Mouse (Mus musculus) forebrain, embryonic 11.5 days (tissue): ENCODE data around the gene Hoxb4. TPM values are rescaled to one million over a fixed set of nuclear protein-coding genes. Genes with fewer than 3 reads are reported as not detected.
A peak's percentile ranks its signal among the peaks of the same experiment; 100 is the strongest.

Experiments
- ATAC-seq: fragments of 200-750 bp; cut with Nextera tagmentation; replicated peaks from 2 replicates; pipeline ENCODE4 v1.8.0; 2017; ENCODE audit warnings: moderate TSS enrichment; ENCODE audit not compliant: low FRiP score
- DNase-seq: peaks from one replicate; pipeline ENCODE4 v3.0.0-alpha.2; 2017; ENCODE audit warnings: low spot score
- H3K27ac ChIP-seq: fragments of 300-500 bp; sonication (generic); 2 replicates; pipeline ENCODE4 v1.5.1; 2014; ENCODE audit warnings: low read depth, low read length
- H3K27me3 ChIP-seq: fragments of 300-500 bp; sonication (generic); 2 replicates; pipeline ENCODE4 v1.6.1; 2014; ENCODE audit warnings: mild to moderate bottlenecking, low read length, mixed read lengths; ENCODE audit not compliant: control insufficient read depth, insufficient read depth
- H3K36me3 ChIP-seq: fragments of 300-500 bp; sonication (generic); 2 replicates; pipeline ENCODE4 v1.6.1; 2014; ENCODE audit warnings: mild to moderate bottlenecking, low read length, moderate library complexity, mixed read lengths; ENCODE audit not compliant: control insufficient read depth, insufficient read depth
- H3K4me1 ChIP-seq: fragments of 300-500 bp; sonication (generic); replicated peaks from 2 replicates; pipeline ENCODE4 v1.6.1; 2014; ENCODE audit warnings: low read length, mixed read lengths; ENCODE audit not compliant: control insufficient read depth, insufficient read depth
- H3K4me2 ChIP-seq: fragments of 300-500 bp; sonication (generic); 2 replicates; pipeline ENCODE4 v1.6.1; 2014; ENCODE audit warnings: low read depth, mild to moderate bottlenecking, low read length, moderate library complexity, mixed read lengths; ENCODE audit not compliant: severe bottlenecking
- H3K4me3 ChIP-seq: fragments of 300-500 bp; sonication (generic); 2 replicates; pipeline ENCODE4 v1.5.1; 2014; ENCODE audit warnings: low read depth, low read length
- H3K9ac ChIP-seq: fragments of 300-500 bp; sonication (generic); 2 replicates; pipeline ENCODE4 v1.6.1; 2014; ENCODE audit warnings: low read length
- H3K9me3 ChIP-seq: fragments of 300-500 bp; sonication (generic); 2 replicates; pipeline ENCODE4 v1.6.1; 2016; ENCODE audit warnings: low read length, mixed read lengths; ENCODE audit not compliant: control insufficient read depth
- WGBS: fragments of 180-500 bp; shearing (Covaris S2); extraction: QIAGEN DNeasy Blood & Tissue Kit; methylation state at CpG from one replicate; pipeline ENCODE4 v1.1.7; 2014; 5-methylcytosine and 5-hydroxymethylcytosine counted together
- polyA plus RNA-seq: library from polyadenylated mRNA; unstranded; fragments of >200 nt; fragmentation: Nextera tagmentation; extraction: Ambion mirVana; gene quantifications from 2 replicates; pipeline ENCODE4 v1.2.1, GENCODE M21; 2014

Gene Hoxb4
- polyA plus RNA-seq, 1 experiment from 2014 or later: not detected

- Histone ChIP-seq H3K27ac (no peak overlapping the region), H3K27me3 (peaks cover 97% of the 10 kb centered on the region), H3K4me1 (no peaks in the 10 kb centered on the region), H3K9ac (no peak overlapping the region), H3K4me3 (no peak overlapping the region), H3K4me2 (no peak overlapping the region), H3K9me3 (no peaks in the 10 kb centered on the region), H3K36me3 (no peaks in the 10 kb centered on the region)
- WGBS: 9% methylated on average over 5 of the region's 5 CpGs
- no peak for ATAC-seq
- peak; percentile 42 for DNase-seq
These were observed 29.0 kb downstream of the Hoxb4 start for GRCm38 (mm10) chr11:96346916-96347520.

DNA sequence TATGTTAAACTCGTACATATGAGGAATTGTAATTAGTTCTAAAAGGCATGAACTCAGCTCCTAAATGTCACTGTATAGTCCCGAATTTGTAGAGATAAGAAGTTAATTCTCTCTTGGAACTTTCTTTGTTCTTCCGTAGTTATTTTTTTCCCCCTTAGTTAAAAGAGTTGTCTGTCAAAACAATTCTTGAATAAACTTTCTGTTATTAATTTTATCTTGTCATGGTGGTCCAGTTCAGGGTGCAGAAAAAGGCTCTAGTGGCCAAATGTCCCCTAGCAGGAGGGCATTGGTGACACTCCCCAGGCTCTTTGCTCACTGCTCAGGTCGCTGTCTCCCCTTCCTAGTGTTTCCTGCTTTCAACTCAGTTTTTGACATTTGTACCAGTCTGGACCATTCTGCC is 29.6 kb downstream of the Hoxb4 start:
- H3K27ac ChIP-seq: no peak overlapping the region
- H3K4me1 ChIP-seq: no peaks in the 10 kb centered on the region
- no peak for ATAC-seq
- peaks cover 97% of the 10 kb centered on the region for H3K27me3 ChIP-seq
- whole genome bisulfite sequencing: 4% methylated on average over 4 of the region's 4 CpGs
- H3K4me3 ChIP-seq: no peak overlapping the region
- DNase-seq: no peak
- no peak overlapping the region for H3K4me2 ChIP-seq
- no peak overlapping the region for H3K9ac ChIP-seq
- no peaks in the 10 kb centered on the region for H3K36me3 ChIP-seq
- no peaks in the 10 kb centered on the region for H3K9me3 ChIP-seq

- no peak for ATAC-seq
- Histone ChIP-seq H3K4me1 (0 out of 2 replicates have a peak, but pooled peaks cover 3% of the 10 kb centered on the region), H3K27me3 (peaks cover 97% of the 10 kb centered on the region), H3K9me3 (no peaks in the 10 kb centered on the region), H3K9ac (no peak overlapping the region), H3K4me2 (no peak overlapping the region), H3K4me3 (no peak overlapping the region), H3K36me3 (no peaks in the 10 kb centered on the region), H3K27ac (no peak overlapping the region)
- 3% methylated on average over 21 of the region's 21 CpGs for WGBS
- DNase-seq: no peak
These were observed 30.3 kb downstream of the Hoxb4 start for GRCm38 (mm10) chr11:96348141-96348928.

DNA sequence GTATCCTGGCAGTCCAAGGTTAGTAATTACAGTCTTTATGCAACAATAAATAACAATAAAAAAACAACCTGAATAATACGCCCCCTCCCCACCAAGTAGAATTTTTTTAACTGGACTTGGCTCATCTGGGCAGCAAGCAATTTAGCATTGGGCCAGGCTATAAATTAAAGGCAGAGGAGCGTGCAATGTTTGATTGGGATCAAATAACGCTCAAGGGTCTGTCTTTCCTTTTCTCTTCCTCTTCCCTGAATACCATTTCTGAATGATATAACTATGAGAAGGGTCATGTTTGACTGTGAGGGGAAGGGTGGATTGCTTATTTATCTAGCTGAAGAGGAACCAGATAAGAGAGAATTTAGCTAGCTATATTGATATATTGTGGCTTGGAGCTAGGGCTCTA is 30.9 kb downstream of the Hoxb4 start:
- no peak overlapping the region for H3K9ac ChIP-seq
- ATAC-seq: no peak
- peaks cover 95% of the 10 kb centered on the region for H3K27me3 ChIP-seq
- H3K4me3 ChIP-seq: no peak overlapping the region
- 8% methylated on average over 3 of the region's 3 CpGs for whole genome bisulfite sequencing
- H3K4me1 ChIP-seq: 0 out of 2 replicates have a peak, but pooled peaks cover 3% of the 10 kb centered on the region
- H3K36me3 ChIP-seq: no peaks in the 10 kb centered on the region
- H3K9me3 ChIP-seq: no peaks in the 10 kb centered on the region
- no peak overlapping the region for H3K4me2 ChIP-seq
- no peak for DNase-seq
- H3K27ac ChIP-seq: no peak overlapping the region

GRCm38 (mm10) chr11:96349491-96350340 is 31.6 kb downstream of the Hoxb4 start:
- Histone ChIP-seq H3K4me3 (no peak overlapping the region), H3K4me2 (no peak overlapping the region), H3K4me1 (peaks cover 7% of the 10 kb centered on the region; the same call in 1 of the 2 replicates), H3K9me3 (no peaks in the 10 kb centered on the region), H3K27ac (no peak overlapping the region), H3K9ac (no peak overlapping the region), H3K36me3 (no peaks in the 10 kb centered on the region), H3K27me3 (peaks cover 95% of the 10 kb centered on the region)
- WGBS: under 1% methylated on average over 14 of the region's 14 CpGs
- no peak for ATAC-seq
- no peak for DNase-seq

DNA sequence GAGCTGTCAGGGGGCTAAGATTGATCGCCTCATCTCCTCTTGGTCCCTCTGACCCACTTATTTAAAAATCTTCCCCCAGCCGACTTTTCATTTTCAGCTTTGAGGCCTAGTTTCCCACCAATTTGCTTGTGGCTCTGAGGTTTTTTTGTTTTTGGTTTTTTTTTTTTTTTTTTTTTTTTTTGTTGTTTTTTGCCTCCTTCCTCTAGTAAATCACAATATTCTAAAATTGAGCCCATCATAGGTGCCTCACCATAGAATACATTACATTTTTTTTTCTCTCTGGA is 32.2 kb downstream of the Hoxb4 start, which contains the start of gene Hoxb2:
TSS of gene Hoxb2 (plus strand) at position 185 of the 284 bp plus-strand sequence.
- H3K27ac ChIP-seq: no peak within 1 kb of the TSS
- peaks cover 94% of the 10 kb centered on the region for H3K27me3 ChIP-seq
- H3K4me1 ChIP-seq: peaks cover 7% of the 10 kb centered on the region; the same call in 1 of the 2 replicates
- no peak within 1 kb of the TSS for H3K4me2 ChIP-seq
- WGBS: 0% methylated on average over 2 of the region's 2 CpGs
- no peak within 1 kb of the TSS for H3K4me3 ChIP-seq
- ATAC-seq (no peak), DNase-seq (no peak)
- H3K36me3 ChIP-seq: no peaks in the 10 kb centered on the region
- no peak within 1 kb of the TSS for H3K9ac ChIP-seq
- no peaks in the 10 kb centered on the region for H3K9me3 ChIP-seq

DNA sequence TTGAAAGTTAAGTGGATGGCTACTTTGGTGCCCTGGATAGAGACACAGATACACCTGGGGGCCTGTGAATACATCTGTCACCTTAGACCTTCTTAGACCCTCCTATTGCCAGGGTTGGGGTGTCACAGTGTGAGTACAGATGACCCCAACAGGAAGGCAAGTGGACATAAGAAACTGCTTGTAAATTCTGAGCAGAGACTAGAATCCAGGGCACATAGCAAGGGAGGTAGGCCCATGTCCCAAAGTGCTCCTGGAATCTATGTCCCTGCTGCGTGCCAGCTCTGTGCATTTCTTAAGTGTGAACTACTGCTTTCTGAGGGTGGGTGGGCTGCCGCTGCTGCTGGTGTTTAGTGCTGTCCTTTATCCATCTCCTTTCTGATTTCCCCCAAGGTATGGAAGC is 32.7 kb downstream of the Hoxb4 start:
- Histone ChIP-seq H3K9me3 (no peaks in the 10 kb centered on the region), H3K27ac (no peak overlapping the region), H3K36me3 (no peaks in the 10 kb centered on the region), H3K4me2 (no peak overlapping the region), H3K27me3 (peaks cover 92% of the 10 kb centered on the region), H3K9ac (no peak overlapping the region), H3K4me1 (peaks cover 7% of the 10 kb centered on the region; the same call in 1 of the 2 replicates), H3K4me3 (no peak overlapping the region)
- DNase-seq: no peak
- no peak for ATAC-seq
- 0% methylated on average over 2 of the region's 2 CpGs for WGBS

DNA sequence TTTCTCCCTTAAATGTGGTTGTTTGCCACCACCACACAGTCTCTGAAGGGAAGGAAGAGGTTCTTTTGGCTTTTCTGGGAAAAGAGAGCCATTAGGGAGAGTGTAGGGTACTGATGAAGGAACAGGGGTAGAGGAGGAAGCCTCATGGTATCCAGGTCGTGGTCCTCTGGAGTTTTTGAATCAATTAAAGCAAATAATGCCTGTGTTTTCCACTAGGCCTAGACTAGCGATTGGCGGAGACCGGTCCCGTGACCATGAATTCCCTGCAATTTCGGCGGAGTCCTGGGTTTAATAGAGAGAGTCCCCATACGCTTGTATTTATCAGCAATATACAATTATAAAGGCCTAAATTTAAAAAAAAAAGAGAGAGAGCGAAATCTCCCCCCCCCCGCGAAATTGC is 33.2 kb downstream of the Hoxb4 start:
- no peak overlapping the region for H3K4me2 ChIP-seq
- no peak overlapping the region for H3K27ac ChIP-seq
- no peak overlapping the region for H3K4me3 ChIP-seq
- DNase-seq (no peak), ATAC-seq (no peak)
- H3K9me3 ChIP-seq: no peaks in the 10 kb centered on the region
- no peaks in the 10 kb centered on the region for H3K36me3 ChIP-seq
- H3K9ac ChIP-seq: no peak overlapping the region
- WGBS: 1% methylated on average over 11 of the region's 11 CpGs
- H3K4me1 ChIP-seq: peaks cover 7% of the 10 kb centered on the region; the same call in 1 of the 2 replicates
- H3K27me3 ChIP-seq: peaks cover 92% of the 10 kb centered on the region
